In the genomic region with DNA sequence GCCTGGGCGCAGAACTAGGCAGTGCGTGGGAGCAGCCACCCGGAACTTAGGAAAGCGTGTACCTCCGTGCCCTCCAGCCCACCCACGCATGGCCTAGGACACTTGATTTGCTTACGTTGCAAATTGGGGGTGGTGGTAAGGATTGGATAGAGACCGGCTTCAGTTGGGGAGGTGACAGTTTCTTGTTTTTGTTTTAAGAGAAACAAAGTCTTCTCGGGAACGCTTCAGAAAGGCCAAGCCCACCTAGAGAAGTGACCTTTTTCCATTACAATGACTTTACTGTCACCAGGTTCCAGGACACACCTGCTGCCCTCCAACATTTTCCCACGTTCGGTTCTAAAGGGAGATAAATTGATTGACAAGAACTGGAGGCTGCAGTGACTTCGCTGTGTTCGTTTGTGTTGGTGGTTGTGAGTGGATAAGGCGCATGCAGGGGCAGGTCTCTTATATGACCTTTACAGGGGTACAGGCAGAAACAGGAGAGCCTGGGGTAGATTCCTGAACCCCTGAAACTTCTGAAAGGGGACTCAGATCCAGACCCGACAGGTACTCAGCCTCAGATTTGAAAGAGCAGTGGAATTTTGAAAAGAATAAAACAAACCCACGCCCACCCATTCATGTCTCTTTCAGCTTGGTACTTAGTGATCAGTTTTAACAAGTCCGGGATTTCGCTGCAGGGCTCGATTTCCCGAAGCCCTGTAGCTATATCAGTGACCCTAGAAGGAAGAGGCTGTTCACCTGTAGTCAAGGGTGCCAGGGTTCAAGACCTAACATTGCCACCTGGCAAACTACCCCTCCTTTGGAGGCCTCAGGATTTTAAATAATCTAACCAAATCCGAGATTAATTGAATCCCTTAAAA, we compare ENCODE assay signal across 16 mouse cellular contexts. TPM values are rescaled to one million over a fixed set of nuclear protein-coding genes. Genes with fewer than 3 reads are reported as not detected.
A peak's percentile ranks its signal among the peaks of the same experiment; 100 is the strongest.
DNase-seq lines count a peak whose midpoint lies in the region; ATAC-seq and TF ChIP-seq lines count a peak whose summit lies in the region.
"Had no signal": no experiment of that assay in that cellular context is flagged by ENCODE, and none has a peak within 500 bp of the region (broad histone marks: within the 10 kb centered on the region; RNA-seq: fewer than 3 reads in every experiment).

No protein-coding gene starts in this region.

- WGBS in kidney, embryonic 15.5 days = under 1% methylated on average over 22 of the region's 22 CpGs
- WGBS in limb, embryonic 14.5 days = 10% methylated on average over 22 of the region's 22 CpGs

- no peak for ATAC-seq in kidney, embryonic 15.5 days (replicated peaks; ENCODE audit: low FRiP score)
- no peak for ATAC-seq in limb, embryonic 14.5 days (ENCODE audit: low FRiP score, low read depth)
- ATAC-seq in erythroid progenitor cell, adult 5-6 weeks (replicated peaks; ENCODE audit: low FRiP score, poor library complexity, severe bottlenecking) = no peak
- ATAC-seq: lung, postnatal 0 days had no signal

- 0 out of 2 replicates have a peak overlapping the region, but pooled peaks have one; percentile 1 for H3K4me3 ChIP-seq in kidney, embryonic 15.5 days (replicated peaks)
- peak overlapping the region; percentile 60 for H3K4me3 ChIP-seq in limb, embryonic 14.5 days (replicated peaks; ENCODE audit: low read length)
- H3K4me3 ChIP-seq: layer of hippocampus, adult 2 months had no signal

- peaks cover 97% of the 10 kb centered on the region for H3K27me3 ChIP-seq in kidney, embryonic 15.5 days
- peaks cover 87% of the 10 kb centered on the region for H3K27me3 ChIP-seq in limb, embryonic 14.5 days (ENCODE audit: control insufficient read depth, insufficient read depth, low read length)

- H3K4me2 ChIP-seq in kidney, embryonic 15.5 days = no peak overlapping the region
- H3K4me2 ChIP-seq in limb, embryonic 14.5 days (replicated peaks; ENCODE audit: low read depth, low read length, severe bottlenecking) = peak overlapping the region; percentile 88
- H3K4me2 ChIP-seq: heart, embryonic 15.5 days had no signal

- H3K9me3 ChIP-seq in kidney, embryonic 15.5 days (replicated peaks) = no peaks in the 10 kb centered on the region
- no peaks in the 10 kb centered on the region for H3K9me3 ChIP-seq in limb, embryonic 14.5 days (ENCODE audit: control insufficient read depth, low read length)
- H3K9me3 ChIP-seq: heart, embryonic 15.5 days had no signal

- H3K36me3 ChIP-seq in kidney, embryonic 15.5 days = no peaks in the 10 kb centered on the region
- H3K36me3 ChIP-seq in limb, embryonic 14.5 days (ENCODE audit: control insufficient read depth, insufficient read depth, low read length) = no peaks in the 10 kb centered on the region
- H3K36me3 ChIP-seq: G1E; heart, embryonic 15.5 days had no signal

- no peak overlapping the region for H3K9ac ChIP-seq in kidney, embryonic 15.5 days
- peak overlapping the region; percentile 82 for H3K9ac ChIP-seq in limb, embryonic 14.5 days (ENCODE audit: low read depth, low read length, severe bottlenecking)
- H3K9ac ChIP-seq: heart, embryonic 15.5 days had no signal

- H3K4me1 ChIP-seq in kidney, embryonic 15.5 days = peaks cover 39% of the 10 kb centered on the region
- 0 out of 2 replicates have a peak, but pooled peaks cover 2% of the 10 kb centered on the region for H3K4me1 ChIP-seq in limb, embryonic 14.5 days (ENCODE audit: control insufficient read depth, insufficient read depth, low read length)

- no peak for DNase-seq in kidney, adult 8-10 months
- DNase-seq in ZHBTc4 (ENCODE audit: low read depth, low spot score) = peak; percentile 64
- peak; percentile 16 for DNase-seq in embryo, embryonic 11 days
- DNase-seq in limb, embryonic 14.5 days (ENCODE audit: low spot score) = no peak
- DNase-seq in right cerebral cortex, postnatal 10 days (ENCODE audit: low spot score in 2 of 2) = no peak
- DNase-seq: cerebellum, adult 11 months; kidney, adult 11 months; thymus, postnatal 14 days had no signal

- no peak overlapping the region for H3K27ac ChIP-seq in kidney, embryonic 15.5 days
- no peak overlapping the region for H3K27ac ChIP-seq in limb, embryonic 14.5 days (replicated peaks; ENCODE audit: low read depth, low read length)
- H3K27ac ChIP-seq: heart, embryonic 15.5 days; layer of hippocampus, adult 2 months had no signal

- TF ChIP-seq POLR2A in limb, embryonic 14.5 days (IDR thresholded peaks at IDR 0.05; ENCODE audit: borderline replicate concordance, extremely low read depth, insufficient read depth, insufficient read length) = no peak

RNA-seq across cellular contexts. Expression of a gene that starts 2.0 kb away (rescaled TPM):
- polyA plus RNA-seq in kidney, embryonic 15.5 days (2015; fragmentation: Nextera tagmentation; extraction: Ambion mirVana) = 0.17 TPM in 1 of 2 replicates, not detected in the other
- 17.7 and 26.3 TPM in 2 replicates for polyA plus RNA-seq in limb, embryonic 14.5 days (2012; rRNA removed)
- polyA plus RNA-seq in limb, embryonic 14.5 days (2014; fragmentation: Nextera tagmentation; extraction: Ambion mirVana) = 9.7 and 11.3 TPM in 2 replicates
- not detected in 2 replicates for total RNA-seq in erythroid progenitor cell, adult 5-6 weeks (2015; ENCODE audit: low replicate concordance)
- total RNA-seq in erythroid progenitor cell, adult 5-6 weeks (2017; ENCODE audit: low replicate concordance) = not detected in 2 replicates
- total RNA-seq: G1E; gastrocnemius, adult 18-20 months; layer of hippocampus, adult 2 months; left cerebral cortex, postnatal 25 days had no signal
- polyA plus RNA-seq: G1E; lung, postnatal 0 days had no signal

Comparison
In these comparisons a context has a peak if more than half of its experiments do, and no peak if none do; other contexts are left out.
1. DNase-seq: peak in ZHBTc4 (single experiment) and embryo, embryonic 11 days (single experiment); none in kidney, adult 8-10 months (0 of 2), limb, embryonic 14.5 days (single experiment) and right cerebral cortex, postnatal 10 days (0 of 2).